Mouse (Mus musculus) CH12.LX (cell line): ENCODE results near the gene Ctsw. TPM values are rescaled to one million over a fixed set of nuclear protein-coding genes. Genes with fewer than 3 reads are reported as not detected.

Experiments used
- DNase-seq: peaks from one replicate; pipeline ENCODE4 v3.0.0-alpha.2; 2013; ENCODE audit errors: extremely low read depth
- H3K27ac ChIP-seq: 2 replicates; pipeline ENCODE4 v1.5.1; 2012; ENCODE audit warnings: low read depth, mild to moderate bottlenecking, control low read depth, moderate library complexity; ENCODE audit not compliant: insufficient read depth
- H3K27me3 ChIP-seq: replicated peaks from 2 replicates; pipeline ENCODE3; 2012; ENCODE audit warnings: inconsistent platforms
- H3K36me3 ChIP-seq, 2 experiments: replicated peaks in 1 of 2; 2 replicates each; pipeline versions ENCODE3 to v1.6.1; 2012; ENCODE audit warnings: inconsistent platforms in 1 of 2, low read length in 1 of 2, mild to moderate bottlenecking in 1 of 2, mixed read lengths in 1 of 2, moderate library complexity in 1 of 2; ENCODE audit not compliant: control insufficient read depth in 1 of 2, insufficient read depth in 1 of 2
- H3K4me1 ChIP-seq, 2 experiments: 2 replicates each; pipeline ENCODE4 v1.6.1; 2012; ENCODE audit warnings: inconsistent platforms in 1 of 2, moderate library complexity in 1 of 2; ENCODE audit not compliant: insufficient read depth in 2 of 2, control insufficient read depth in 1 of 2
- H3K4me2 ChIP-seq: 2 replicates; pipeline ENCODE4 v1.6.1; 2012; ENCODE audit warnings: low read depth, mild to moderate bottlenecking, control low read depth; ENCODE audit not compliant: poor library complexity, insufficient read depth, severe bottlenecking
- H3K4me3 ChIP-seq, 3 experiments: fragments of 150-350 bp in 1 of 3; sonication (generic) in 1 of 3; replicated peaks in 1 of 3; 2 replicates each; pipeline versions ENCODE3 to v1.5.1; 2011 to 2012; ENCODE audit warnings: low read depth in 2 of 3, low read length in 2 of 3, mild to moderate bottlenecking in 2 of 3, moderate library complexity in 2 of 3, control low read depth in 1 of 3, improper control_type of control experiment in 1 of 3, inconsistent platforms in 1 of 3, mixed read lengths in 1 of 3; ENCODE audit not compliant: poor library complexity in 1 of 3
- H3K79me2 ChIP-seq: replicated peaks from 2 replicates; pipeline ENCODE4 v1.6.1; 2012; ENCODE audit warnings: mild to moderate bottlenecking, moderate library complexity; ENCODE audit not compliant: control insufficient read depth, poor library complexity, insufficient read depth, severe bottlenecking; ENCODE audit errors: extremely low read depth
- H3K9ac ChIP-seq: 2 replicates; pipeline ENCODE4 v1.6.1; 2012; ENCODE audit warnings: low read depth, mild to moderate bottlenecking, control low read depth, moderate library complexity; ENCODE audit not compliant: insufficient read depth
- H3K9me3 ChIP-seq: replicated peaks from 2 replicates; pipeline ENCODE3; 2012; ENCODE audit warnings: low read length, inconsistent platforms, mixed read lengths
- BHLHE40 ChIP-seq: IDR thresholded peaks from 2 replicates; pipeline ENCODE4 v1.6.1; 2011; ENCODE audit warnings: mild to moderate bottlenecking, low read depth, low read length, improper control_type of control experiment
- CHD1 ChIP-seq: IDR thresholded peaks from 2 replicates; pipeline ENCODE4 v1.6.1; 2012; ENCODE audit warnings: low read depth, low read length, improper control_type of control experiment, inconsistent platforms
- CHD2 ChIP-seq: IDR thresholded peaks from 2 replicates; pipeline ENCODE4 v1.6.1; 2011; ENCODE audit warnings: low read length, improper control_type of control experiment
- ELF1 ChIP-seq: IDR thresholded peaks from 2 replicates; pipeline ENCODE4 v1.6.1; 2014; ENCODE audit warnings: low read depth, mild to moderate bottlenecking, inconsistent platforms, low read length, improper control_type of control experiment
- IRF4 ChIP-seq: IDR thresholded peaks from 2 replicates; pipeline ENCODE4 v1.6.1; 2014; ENCODE audit warnings: low read depth, mild to moderate bottlenecking, inconsistent platforms, low read length, improper control_type of control experiment
- KAT2A ChIP-seq: IDR thresholded peaks from 2 replicates; pipeline ENCODE4 v1.6.1; 2012; ENCODE audit warnings: low read length, improper control_type of control experiment, inconsistent platforms; ENCODE audit not compliant: insufficient replicate concordance
- MAZ ChIP-seq: IDR thresholded peaks from 2 replicates; pipeline ENCODE4 v1.6.1; 2012; ENCODE audit warnings: low read depth, mild to moderate bottlenecking, inconsistent platforms, low read length, improper control_type of control experiment, moderate library complexity
- NELFE ChIP-seq: IDR thresholded peaks from 2 replicates; pipeline ENCODE4 v1.6.1; 2011; ENCODE audit warnings: low read depth, low read length, improper control_type of control experiment
- NRF1 ChIP-seq: IDR thresholded peaks from 2 replicates; pipeline ENCODE4 v1.6.1; 2014; ENCODE audit warnings: low read depth, mild to moderate bottlenecking, inconsistent platforms, low read length, improper control_type of control experiment, moderate library complexity
- POLR2AphosphoS2 ChIP-seq: IDR thresholded peaks from 2 replicates; pipeline ENCODE4 v1.6.1; 2011; ENCODE audit warnings: low read depth, low read length, improper control_type of control experiment
- RAD21 ChIP-seq: IDR thresholded peaks from 2 replicates; pipeline ENCODE4 v1.6.1; 2011; ENCODE audit warnings: low read depth, mild to moderate bottlenecking, low read length, improper control_type of control experiment, moderate library complexity
- SIN3A ChIP-seq: IDR thresholded peaks from 2 replicates; pipeline ENCODE4 v1.6.1; 2012; ENCODE audit warnings: low read length, improper control_type of control experiment, inconsistent platforms
- SMC3 ChIP-seq: IDR thresholded peaks from 2 replicates; pipeline ENCODE4 v1.6.1; 2011; ENCODE audit warnings: low read depth, low read length, improper control_type of control experiment
- TCF12 ChIP-seq: IDR thresholded peaks from 2 replicates; pipeline ENCODE4 v1.6.1; 2014; ENCODE audit warnings: low read depth, mild to moderate bottlenecking, inconsistent platforms, low read length, improper control_type of control experiment
- UBTF ChIP-seq: IDR thresholded peaks from 2 replicates; pipeline ENCODE4 v1.6.1; 2012; ENCODE audit warnings: low read depth, mild to moderate bottlenecking, inconsistent platforms, low read length, improper control_type of control experiment, moderate library complexity
- ZNF384 ChIP-seq: IDR thresholded peaks from 2 replicates; pipeline ENCODE4 v1.6.1; 2012; ENCODE audit warnings: low read depth, low read length, improper control_type of control experiment, inconsistent platforms
- dilution Hi-C: fragments of 300-500 bp; cut with MboI; formaldehyde crosslinking; loops from 2 replicates; pipeline ENCODE4 v1.14.3; 2020; ENCODE audit warnings: low sequenced_read_pairs; ENCODE audit not compliant: extremely low pct_unique_long_range_greater_than_20kb, extremely low pct_ligation_motif_present
- in situ Hi-C: fragments of 300-500 bp; cut with MboI; formaldehyde crosslinking; loops from 3 replicates; pipeline ENCODE4 v1.14.3; 2019; ENCODE audit warnings: low sequenced_read_pairs, low pct_ligation_motif_present, low pct_unique_long_range_greater_than_20kb, mixed read lengths
- polyA plus RNA-seq: library from polyadenylated mRNA; unstranded; fragments of >175 nt; gene quantifications from 2 replicates; pipeline ENCODE4 v1.2.1, GENCODE M21; 2012; ENCODE audit warnings: low read depth; ENCODE audit not compliant: insufficient read length
- total RNA-seq, 2 experiments: library from RNA; depleted of rRNA; stranded (reverse); fragments of 300-350 nt in 1 of 2; fragments of >200 nt in 1 of 2; gene quantifications; 2 replicates each; pipeline ENCODE4 v1.2.3; 2012 to 2014

The Ctsw gene
- total and polyA plus RNA-seq, 3 experiments = 0.23 to 1.1 (median 0.38) TPM

- in situ Hi-C loops = no loop called here
- Histone ChIP-seq H3K9ac (no peak overlapping the region), H3K27me3 (peaks cover 8% of the 10 kb centered on the region), H3K4me3 (no peak overlapping the region), H3K4me1 (peaks cover 23 to 50% of the 10 kb centered on the region in 2 experiments), H3K79me2 (no peaks in the 10 kb centered on the region; the same call in 1 of the 2 replicates), H3K27ac (no peak overlapping the region), H3K36me3 (peaks cover 14 to 19% of the 10 kb centered on the region in 2 experiments), H3K4me2 (no peak overlapping the region), H3K9me3 (no peaks in the 10 kb centered on the region)
- no peak for TF ChIP-seq NRF1
- TF ChIP-seq SIN3A = no peak
- no peak for TF ChIP-seq SMC3
- no peak for TF ChIP-seq BHLHE40
- no peak for TF ChIP-seq IRF4
- no peak for DNase-seq
- dilution Hi-C loops = no loop called here
Measured at GRCm38 (mm10) chr19:5430408-5430807, 37.9 kb downstream of the Ctsw start.

GRCm38 (mm10) chr19:5429806-5430205, 38.5 kb downstream of the Ctsw start:
- no peak overlapping the region for H3K27ac ChIP-seq
- peaks cover 14 to 19% of the 10 kb centered on the region in 2 experiments for H3K36me3 ChIP-seq
- peaks cover 23 to 50% of the 10 kb centered on the region in 2 experiments for H3K4me1 ChIP-seq
- TF ChIP-seq UBTF = no peak
- TF ChIP-seq ELF1 = no peak
- no peak for TF ChIP-seq CHD1
- TF ChIP-seq MAZ = no peak
- no peak for TF ChIP-seq IRF4
- TF ChIP-seq ZNF384 = no peak
- no peak for TF ChIP-seq CHD2
- TF ChIP-seq NELFE = no peak
- no peak for TF ChIP-seq TCF12
- no peak for TF ChIP-seq KAT2A
- DNase-seq = no peak
- H3K9me3 ChIP-seq = no peaks in the 10 kb centered on the region
- in situ Hi-C loops (no loop called here), dilution Hi-C loops (no loop called here)
- H3K27me3 ChIP-seq = peaks cover 7% of the 10 kb centered on the region
- H3K4me2 ChIP-seq = no peak overlapping the region
- H3K9ac ChIP-seq = no peak overlapping the region
- H3K79me2 ChIP-seq = no peaks in the 10 kb centered on the region; the same call in 1 of the 2 replicates
- H3K4me3 ChIP-seq = no peak overlapping the region

GRCm38 (mm10) chr19:5429219-5429618, 39.1 kb downstream of the Ctsw start:
- peaks cover 14 to 19% of the 10 kb centered on the region in 2 experiments for H3K36me3 ChIP-seq
- no peak overlapping the region for H3K9ac ChIP-seq
- H3K27me3 ChIP-seq = peaks cover 4% of the 10 kb centered on the region
- peaks cover 23 to 50% of the 10 kb centered on the region in 2 experiments for H3K4me1 ChIP-seq
- in situ Hi-C loops = no loop called here
- no peaks in the 10 kb centered on the region for H3K9me3 ChIP-seq
- no peak overlapping the region for H3K4me3 ChIP-seq
- dilution Hi-C loops = no loop called here
- DNase-seq = no peak
- no peak overlapping the region for H3K27ac ChIP-seq
- no peaks in the 10 kb centered on the region; the same call in 1 of the 2 replicates for H3K79me2 ChIP-seq
- H3K4me2 ChIP-seq = no peak overlapping the region
- no peak for TF ChIP-seq RAD21
- TF ChIP-seq POLR2AphosphoS2 = peak; percentile 11; the same call in 1 of the 2 replicates
